ENCODE assay signal across 18 mouse cellular contexts in the genomic region with DNA sequence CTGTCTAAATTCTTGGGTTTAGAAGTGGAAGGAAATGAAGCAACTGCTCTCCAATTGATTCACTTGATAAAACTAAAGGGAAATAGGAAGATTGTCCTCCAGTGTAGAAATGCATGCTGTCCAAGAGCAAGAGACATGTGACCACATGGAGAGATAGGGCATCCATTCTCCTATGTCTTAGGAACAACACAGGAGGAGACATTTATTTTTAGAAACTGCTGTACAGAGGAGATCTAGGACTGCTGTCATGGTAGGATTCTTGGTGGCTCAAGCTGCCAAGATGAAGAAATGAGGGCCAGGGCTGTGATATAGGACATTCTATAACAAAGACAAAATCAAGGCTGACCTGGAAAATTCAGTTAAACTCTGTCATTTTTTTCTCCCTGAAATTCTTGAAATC.
DNase-seq lines count a peak whose midpoint lies in the region; ATAC-seq and TF ChIP-seq lines count a peak whose summit lies in the region.
"Had no signal": no experiment of that assay in that cellular context is flagged by ENCODE, and none has a peak within 500 bp of the region (broad histone marks: within the 10 kb centered on the region; RNA-seq: fewer than 3 reads in every experiment).

No protein-coding gene starts in this region.

- peak; percentile 62; the same call in 1 of the 2 replicates for ATAC-seq in cerebellum, adult (ENCODE audit: insufficient number of reproducible peaks, low FRiP score, low TSS enrichment)
- ATAC-seq: activated CD4-positive, CD25-positive, alpha-beta regulatory T cell, adult 4 months; forebrain, embryonic 16.5 days; intestine, embryonic 16.5 days; Patski had no signal

- 0 out of 2 replicates have a peak overlapping the region, but pooled peaks have one; percentile 4 for H3K27ac ChIP-seq in left cerebral cortex, adult 2 months
- H3K27ac ChIP-seq: embryonic facial prominence, embryonic 12.5 days; gastrocnemius, adult 2 months; heart, embryonic 13.5 days; hindbrain, embryonic 15.5 days had no signal

- no peak overlapping the region for H3K4me3 ChIP-seq in left cerebral cortex, adult 2 months
- H3K4me3 ChIP-seq: embryonic facial prominence, embryonic 12.5 days; gastrocnemius, adult 2 months; heart, embryonic 13.5 days; hindbrain, embryonic 15.5 days had no signal

- TF ChIP-seq CTCF in left cerebral cortex, adult 2 months (IDR thresholded peaks at IDR 0.05): no peak

- DNase-seq in cerebellum, adult 11 months: no peak
- no peak for DNase-seq in left cerebral cortex, adult 2 months (ENCODE audit: extremely low spot score in 1 of 2, low spot score in 2 of 2)
- DNase-seq in left cerebral cortex, postnatal 25 days (ENCODE audit: low spot score in 2 of 2): no peak
- DNase-seq in cerebellum, adult 9-10 months: peak; percentile 71
- no peak for DNase-seq in left cerebral cortex, adult 18-20 months (ENCODE audit: low spot score in 2 of 2)
- DNase-seq in spleen, postnatal 4 days (ENCODE audit: low spot score in 2 of 2): no peak
- DNase-seq: adrenal gland, postnatal 14 days; gastrocnemius, adult 2 months; gastrocnemius, postnatal 25 days; heart, postnatal 36 days had no signal

- intact Hi-C loops in left cerebral cortex, adult 2 months (cut with DNase I): no loop called here
- intact Hi-C loops in left cerebral cortex, postnatal 25 days (cut with DNase I): no loop called here
